Mouse (Mus musculus): Measurements from ENCODE around the gene Egfl7.
A peak's percentile ranks its signal among the peaks of the same experiment; 100 is the strongest.

Gene Egfl7

GRCm38 (mm10) chr2:26611054-26611453 is 31.2 kb downstream of the Egfl7 start:
- no peak for DNase-seq (ENCODE audit: low read depth, low spot score)

DNA sequence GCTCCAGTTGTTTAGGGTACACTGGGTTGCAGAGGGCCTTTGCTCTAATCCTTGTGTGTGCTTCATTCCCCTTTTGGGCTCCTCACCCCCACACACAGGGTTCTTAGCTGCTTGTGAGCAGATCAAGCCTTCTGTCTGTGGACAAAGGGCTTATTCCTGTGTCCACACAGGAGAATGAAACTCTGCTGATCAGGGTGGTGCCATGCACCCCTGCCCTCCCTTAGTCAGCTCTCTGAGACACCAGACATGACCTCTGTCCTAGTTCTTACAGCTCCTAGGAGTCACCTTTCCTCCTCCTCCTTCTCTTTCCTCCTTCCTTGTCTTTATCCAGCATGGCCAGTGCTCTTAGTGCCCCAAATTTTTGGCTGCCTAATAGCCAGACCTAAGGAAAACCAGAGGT is 32.1 kb downstream of the Egfl7 start:
- no peak for DNase-seq (ENCODE audit: low read depth, low spot score)

- no peak for DNase-seq (ENCODE audit: low read depth, low spot score)
Measured at GRCm38 (mm10) chr2:26614903-26615302, 35.1 kb downstream of the Egfl7 start.

- no peak for DNase-seq (ENCODE audit: low read depth, low spot score)
Measured at GRCm38 (mm10) chr2:26615459-26616124, 35.8 kb downstream of the Egfl7 start.

- no peak for DNase-seq (ENCODE audit: low read depth, low spot score)
Measured at GRCm38 (mm10) chr2:26617331-26617730, 37.5 kb downstream of the Egfl7 start.

GRCm38 (mm10) chr2:26617928-26618327 is 38.1 kb downstream of the Egfl7 start:
- no peak for DNase-seq (ENCODE audit: low read depth, low spot score)

DNA sequence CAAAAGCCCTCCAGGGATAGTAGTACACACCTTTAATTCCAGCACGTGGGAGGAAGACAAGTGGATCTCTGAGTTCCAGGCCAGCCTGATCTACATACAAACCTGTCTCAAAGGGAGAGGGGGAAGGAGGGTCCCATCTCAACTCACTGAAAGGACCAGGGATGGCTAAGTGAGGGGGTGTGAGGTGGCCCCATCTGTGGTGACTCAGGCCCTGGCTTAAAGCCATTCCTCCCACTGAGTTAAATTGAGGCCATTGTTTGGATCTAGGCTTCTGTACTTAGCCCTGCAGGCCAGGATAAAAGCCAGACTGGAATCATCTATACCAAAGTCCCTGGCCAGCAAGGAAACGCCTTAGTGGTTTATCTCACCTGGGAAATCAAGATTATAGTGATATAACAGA is 41.4 kb downstream of the Egfl7 start:
- no peak for DNase-seq (ENCODE audit: low read depth, low spot score)

GRCm38 (mm10) chr2:26622984-26623383 is 43.2 kb downstream of the Egfl7 start:
- peak; percentile 73 for DNase-seq (ENCODE audit: low read depth, low spot score)

DNA sequence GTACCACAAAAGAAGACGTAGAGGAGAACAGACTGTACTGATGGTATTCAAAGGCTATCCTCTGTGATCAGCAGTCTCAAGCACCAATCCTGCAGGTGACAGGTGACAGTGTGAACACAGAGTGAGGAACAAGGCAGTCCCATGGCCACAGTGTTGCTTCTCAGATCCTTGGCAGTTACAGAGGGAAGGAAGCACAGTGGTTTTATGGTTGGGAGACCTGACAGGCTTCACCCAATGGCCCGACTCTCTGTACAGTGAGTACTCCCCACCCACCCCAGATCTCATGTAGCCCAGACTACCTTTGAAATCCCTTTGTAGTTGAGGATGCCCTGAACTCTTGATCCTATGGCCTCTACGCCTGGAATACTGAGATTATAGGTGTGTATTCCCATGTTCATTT is 45.6 kb downstream of the Egfl7 start:
- DNase-seq (ENCODE audit: low read depth, low spot score), result no peak

DNA sequence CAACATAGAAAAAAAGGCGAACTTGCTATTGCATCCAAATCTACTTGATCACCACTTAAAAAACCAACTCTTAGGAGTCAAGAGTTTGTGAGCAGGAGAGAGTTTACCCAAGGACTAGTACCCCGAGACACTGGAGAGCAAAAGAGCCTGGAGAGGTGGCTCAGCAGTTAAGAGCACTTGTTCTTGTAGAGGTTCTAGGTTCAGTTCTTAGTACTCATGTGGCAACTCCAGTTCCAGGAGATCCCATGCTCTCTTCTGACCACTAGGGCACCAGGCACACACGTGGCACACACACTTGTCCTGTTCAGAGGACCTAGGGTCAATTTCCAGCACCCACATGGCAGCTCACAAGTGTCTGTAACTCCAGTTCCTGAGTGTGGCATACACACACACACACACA is 46.3 kb downstream of the Egfl7 start:
- DNase-seq (ENCODE audit: low read depth, low spot score), result no peak

GRCm38 (mm10) chr2:26627921-26628739 is 48.3 kb downstream of the Egfl7 start, which contains the start of gene Fam69b:
TSS of gene Fam69b (plus strand) at chr2:26628457.
- DNase-seq (ENCODE audit: low read depth, low spot score), result peak; percentile 77

GRCm38 (mm10) chr2:26628792-26629437 is 49.1 kb downstream of the Egfl7 start:
- no peak for DNase-seq (ENCODE audit: low read depth, low spot score)

DNA sequence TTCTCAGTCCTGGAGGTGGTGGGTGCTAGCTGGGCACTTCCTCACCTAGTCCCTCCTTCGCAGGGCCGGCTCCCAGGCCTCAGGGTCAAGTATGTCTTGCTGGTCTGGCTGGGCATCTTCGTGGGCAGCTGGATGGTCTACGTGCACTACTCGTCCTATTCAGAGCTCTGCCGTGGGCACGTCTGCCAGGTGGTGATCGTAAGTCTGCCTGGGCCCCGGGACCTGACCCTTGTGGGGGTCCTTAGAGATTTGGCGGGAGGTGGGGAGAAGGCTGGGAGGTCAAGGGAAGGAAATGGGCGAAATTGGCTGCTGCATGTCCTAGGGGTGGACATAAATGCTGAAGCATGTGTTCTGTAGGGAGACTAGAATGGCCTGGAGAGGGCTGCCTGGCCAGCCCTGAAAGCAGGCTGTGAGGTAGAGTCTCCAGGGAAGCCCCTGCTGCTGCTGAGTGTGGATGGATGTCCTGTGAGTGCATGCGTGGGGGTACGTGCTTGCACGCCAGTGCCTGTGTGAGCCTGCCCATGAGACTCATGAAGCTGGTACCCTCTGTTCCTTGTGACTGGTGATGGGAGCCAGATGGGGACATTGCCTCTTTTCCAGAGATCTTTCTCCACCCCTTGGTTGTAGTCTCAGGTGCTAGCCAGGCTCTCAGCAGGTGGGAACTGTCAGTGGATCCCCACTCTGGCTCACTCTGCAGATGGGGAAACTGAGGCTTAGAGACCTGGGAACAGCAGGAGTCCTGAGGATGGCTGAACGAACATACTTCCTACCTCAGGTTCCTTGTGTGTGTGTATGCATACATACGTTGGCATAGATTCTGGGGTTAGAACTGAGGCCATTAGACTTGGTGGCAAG is 53.0 kb downstream of the Egfl7 start:
- no peak for DNase-seq (ENCODE audit: low read depth, low spot score)

GRCm38 (mm10) chr2:26633953-26634530 is 54.2 kb downstream of the Egfl7 start:
- DNase-seq (ENCODE audit: low read depth, low spot score), result no peak

DNA sequence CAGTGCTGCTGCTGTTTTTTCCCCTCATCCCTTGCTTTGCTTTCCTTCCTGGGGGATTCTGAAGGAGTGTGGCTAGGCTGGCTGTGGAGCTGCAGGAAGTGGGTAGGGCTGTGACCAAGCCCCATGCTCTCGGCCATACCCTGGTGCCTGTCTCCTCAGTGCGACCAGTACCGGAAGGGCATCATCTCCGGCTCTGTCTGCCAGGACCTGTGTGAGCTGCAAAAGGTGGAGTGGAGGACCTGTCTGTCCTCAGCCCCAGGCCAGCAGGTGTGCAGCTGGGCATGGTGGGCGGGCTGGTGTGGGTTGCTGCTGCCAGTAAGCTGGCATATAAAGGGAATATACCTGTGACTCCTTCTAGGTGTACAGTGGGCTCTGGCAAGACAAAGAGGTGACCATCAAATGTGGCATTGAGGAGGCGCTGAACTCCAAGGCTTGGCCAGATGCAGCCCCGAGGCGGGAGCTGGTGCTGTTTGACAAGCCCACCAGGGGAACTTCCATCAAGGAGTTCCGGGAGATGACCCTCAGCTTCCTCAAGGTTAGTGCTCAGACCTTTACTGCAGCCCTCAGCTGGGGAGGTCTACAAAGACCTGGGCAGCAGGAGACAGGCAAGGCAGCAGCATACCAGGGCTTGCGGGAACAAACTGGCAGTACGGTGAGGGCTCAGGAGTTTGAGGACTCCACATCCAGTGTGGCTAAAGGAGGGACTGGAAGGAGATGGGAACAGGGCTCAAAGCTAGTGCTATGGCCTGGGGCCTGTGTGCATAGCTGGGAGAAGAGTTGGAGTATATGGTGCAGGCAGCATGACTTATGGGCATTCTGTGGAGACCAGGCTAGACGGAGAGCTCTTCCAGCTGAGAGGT is 55.0 kb downstream of the Egfl7 start:
- DNase-seq (ENCODE audit: low read depth, low spot score), result no peak

- no peak for DNase-seq (ENCODE audit: low read depth, low spot score)
Measured at GRCm38 (mm10) chr2:26635489-26636324, 55.9 kb downstream of the Egfl7 start.

GRCm38 (mm10) chr2:26636325-26636635 is 56.5 kb downstream of the Egfl7 start:
- no peak for DNase-seq (ENCODE audit: low read depth, low spot score)

DNA sequence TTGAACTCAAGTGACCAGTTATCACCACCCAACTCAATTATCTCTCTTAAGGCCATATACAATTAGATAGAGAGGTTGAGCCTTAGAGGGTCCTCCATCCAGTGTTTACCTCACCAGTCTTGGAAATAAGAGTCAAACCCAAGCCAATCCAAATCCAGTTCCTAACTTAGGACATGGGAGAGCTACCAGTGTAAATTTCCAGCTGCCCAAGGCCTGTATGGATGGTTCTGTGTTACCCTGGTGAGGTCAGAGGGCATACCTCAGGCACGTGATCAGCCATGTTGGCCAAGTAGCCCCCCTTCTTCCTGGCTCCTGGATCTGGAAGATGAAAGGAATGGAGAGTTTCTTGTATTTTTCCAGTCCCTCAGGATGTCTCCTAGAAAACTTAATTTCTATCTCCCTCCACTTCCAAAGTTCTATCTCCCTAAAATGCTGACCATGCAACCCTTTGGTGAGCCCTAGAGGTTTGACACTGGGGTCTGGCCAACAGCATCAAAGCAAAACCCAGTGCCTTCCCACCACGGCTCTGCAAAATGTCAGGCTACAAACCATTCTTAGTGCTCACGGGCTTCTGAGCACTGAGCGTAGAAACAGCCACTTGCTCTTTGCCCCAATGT is 57.6 kb downstream of the Egfl7 start:
- DNase-seq (ENCODE audit: low read depth, low spot score), result no peak

GRCm38 (mm10) chr2:26638039-26638438 is 58.2 kb downstream of the Egfl7 start:
- no peak for DNase-seq (ENCODE audit: low read depth, low spot score)
